Comparison of ENCODE assay signal across 9 mouse cellular contexts in the genomic region with DNA sequence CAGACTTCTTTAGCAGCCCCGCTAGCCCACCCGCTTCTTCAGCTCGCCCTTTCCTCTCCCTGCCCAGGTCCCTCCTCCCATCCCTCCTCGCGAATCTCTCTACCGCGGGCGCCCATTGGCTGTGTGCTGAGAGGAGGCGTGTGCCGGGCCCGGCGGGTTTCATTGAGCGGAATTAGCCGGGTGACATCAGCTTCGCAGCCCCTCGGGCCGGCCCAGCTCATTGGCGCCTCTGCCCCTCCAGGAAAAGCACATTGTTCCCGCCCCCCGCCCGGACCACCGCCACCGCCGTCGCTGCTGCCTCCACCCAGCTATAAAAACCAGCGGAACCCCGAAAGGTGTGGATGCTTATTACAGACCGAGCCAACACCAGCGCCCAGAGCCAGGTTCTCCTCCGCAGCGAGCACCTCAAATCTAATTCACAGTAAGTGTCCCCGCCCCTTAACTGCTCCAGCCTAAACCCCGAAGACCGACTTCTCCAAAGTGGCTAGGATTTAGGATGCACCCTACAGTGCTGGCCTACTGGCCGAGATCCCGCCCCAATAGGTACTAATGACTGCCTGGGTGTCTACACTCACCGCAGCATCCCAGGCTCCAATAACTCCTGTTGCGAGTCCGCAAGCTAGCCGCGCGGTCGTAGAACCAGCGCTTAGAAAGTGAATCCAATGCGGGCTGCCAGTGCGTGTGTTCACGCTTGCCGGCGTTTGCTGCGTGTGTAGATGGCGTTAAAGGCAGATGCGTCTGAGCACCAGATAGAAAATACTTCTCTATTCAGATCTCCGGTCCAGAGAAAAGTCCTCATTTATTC. TPM values are rescaled to one million over a fixed set of nuclear protein-coding genes. Genes with fewer than 3 reads are reported as not detected.
DNase-seq lines count a peak whose midpoint lies in the region; ATAC-seq and TF ChIP-seq lines count a peak whose summit lies in the region.
"Had no signal": no experiment of that assay in that cellular context is flagged by ENCODE, and none has a peak within 500 bp of the region (broad histone marks: within the 10 kb centered on the region; RNA-seq: fewer than 3 reads in every experiment).

A gene (plus strand): TSS at position 225 of the 805 bp plus-strand sequence.

- H3K4me2 ChIP-seq in kidney, embryonic 16.5 days (replicated peaks; ENCODE audit: low read depth, low read length) = peak within 1 kb of the TSS; percentile 39; the same call in 1 of the 2 replicates

- no peak for TF ChIP-seq POLR2A in kidney, adult 2 months (IDR thresholded peaks at IDR 0.05; ENCODE audit: low read depth, low read length)
- TF ChIP-seq POLR2A in cortical plate, adult 2 months (IDR thresholded peaks at IDR 0.05; ENCODE audit: extremely low read depth, insufficient read depth, low read length) = peak; percentile 71; the same call in 1 of the 2 replicates

- H3K9me3 ChIP-seq in kidney, embryonic 16.5 days (ENCODE audit: low read length) = no peaks in the 10 kb centered on the region

- no peak for DNase-seq in kidney, adult 2 months
- peak in 1 of 2 experiments; percentile 54 for DNase-seq in frontal cortex, adult 2 months (ENCODE audit: extremely low spot score in 1 of 2, low spot score in 1 of 2)
- peak in 1 of 2 experiments; percentile 36 for DNase-seq in left cerebral cortex, postnatal 36 days (ENCODE audit: low spot score in 2 of 2)
- DNase-seq in right cerebral cortex, adult 18-20 months = peak; percentile 70
- no peak for DNase-seq in spleen, postnatal 14 days (ENCODE audit: low spot score in 2 of 2)
- DNase-seq in gastrocnemius, postnatal 14 days = no peak

- intact Hi-C loops in left cerebral cortex, postnatal 36 days (cut with DNase I) = loop anchor here (10.0 kb wide), 1 partner anchor 79 kb away; no protein-coding TSS in a partner anchor
- intact Hi-C loops in gastrocnemius, postnatal 14 days (cut with DNase I; ENCODE audit: low total_unique reads) = no loop called here

- ATAC-seq in kidney, embryonic 16.5 days (ENCODE audit: low FRiP score, low TSS enrichment) = peak; percentile 37; the same call in 1 of the 2 replicates

- peak within 1 kb of the TSS; percentile 7 for H3K4me3 ChIP-seq in kidney, embryonic 16.5 days (ENCODE audit: low read length)
- H3K4me3 ChIP-seq in kidney, adult 2 months (ENCODE audit: insufficient read depth, low read depth, low read length) = no peak within 1 kb of the TSS
- peak within 1 kb of the TSS; percentile 31 for H3K4me3 ChIP-seq in cortical plate, adult 2 months (ENCODE audit: insufficient read depth, low read length)

- TF ChIP-seq CTCF in kidney, adult 2 months (conservative IDR thresholded peaks at IDR 0.05; ENCODE audit: insufficient read depth, insufficient read length, low read depth, low read length) = no peak
- no peak for TF ChIP-seq CTCF in cortical plate, adult 2 months (IDR thresholded peaks at IDR 0.05; ENCODE audit: extremely low read depth, insufficient read depth, low read length)

- peaks cover 5% of the 10 kb centered on the region; the same call in 1 of the 2 replicates for H3K4me1 ChIP-seq in kidney, embryonic 16.5 days (ENCODE audit: insufficient read depth, low read length)
- no peaks in the 10 kb centered on the region for H3K4me1 ChIP-seq in kidney, adult 2 months (ENCODE audit: control insufficient read depth, insufficient read depth, low read length)
- H3K4me1 ChIP-seq in cortical plate, adult 2 months (ENCODE audit: control insufficient read depth, insufficient read depth, low read length) = no peaks in the 10 kb centered on the region

- WGBS in kidney, embryonic 16.5 days = under 1% methylated on average over 53 of the region's 53 CpGs
- 3% methylated on average over 52 of the region's 53 CpGs for WGBS in kidney, adult 2 months

- H3K36me3 ChIP-seq in kidney, embryonic 16.5 days (ENCODE audit: insufficient read depth, low read length) = no peaks in the 10 kb centered on the region
- H3K36me3 ChIP-seq in kidney, adult 2 months (ENCODE audit: control insufficient read depth, insufficient read depth, low read length) = no peaks in the 10 kb centered on the region

- H3K27me3 ChIP-seq in kidney, embryonic 16.5 days (ENCODE audit: insufficient read depth, low read length) = peaks cover 100% of the 10 kb centered on the region
- peaks cover 16% of the 10 kb centered on the region for H3K27me3 ChIP-seq in kidney, adult 2 months (replicated peaks; ENCODE audit: control insufficient read depth, insufficient read depth, low read length)

- no peak within 1 kb of the TSS for H3K9ac ChIP-seq in kidney, embryonic 16.5 days (replicated peaks; ENCODE audit: low read length)

- no peak within 1 kb of the TSS for H3K27ac ChIP-seq in kidney, embryonic 16.5 days (ENCODE audit: low read length)
- no peak within 1 kb of the TSS for H3K27ac ChIP-seq in kidney, adult 2 months (ENCODE audit: insufficient read depth, low read depth, low read length)
- H3K27ac ChIP-seq in cortical plate, adult 2 months (ENCODE audit: insufficient read depth, low read length) = peak within 1 kb of the TSS; percentile 85
- H3K27ac ChIP-seq: macrophage had no signal

RNA-seq across cellular contexts. Expression of the gene that starts here (rescaled TPM):
- polyA plus RNA-seq in kidney, embryonic 16.5 days (2015; fragmentation: Nextera tagmentation; extraction: Ambion mirVana) = not detected in 2 replicates
- polyA plus RNA-seq in kidney, adult 2 months (2012; rRNA removed) = 0.03 TPM in 1 of 2 replicates, not detected in the other
- 32.9 and 37.9 TPM in 2 replicates for polyA plus RNA-seq in cortical plate, adult 2 months (2012; rRNA removed)
- 30.1 and 31.8 TPM in 2 replicates for polyA plus RNA-seq in frontal cortex, adult 2 months (2012; rRNA removed)
- 10 to 100 TPM; 22.1 to 27.1 TPM for total RNA-seq in left cerebral cortex, postnatal 36 days (2021)
- total RNA-seq in gastrocnemius, postnatal 14 days (2021) = not detected
- polyA plus RNA-seq: macrophage had no signal

Comparison
In these comparisons a context has a peak if more than half of its experiments do, and no peak if none do; other contexts are left out.
1. RNA of the gene that starts here (total RNA-seq): 22.1 to 27.1 TPM in left cerebral cortex, postnatal 36 days; not detected in gastrocnemius, postnatal 14 days; every median in the first group is over 10 times any median in the second.
2. RNA of the gene that starts here (polyA plus RNA-seq): 32.9 to 37.9 TPM in cortical plate, adult 2 months and 30.1 to 31.8 TPM in frontal cortex, adult 2 months; 0.03 TPM in kidney, adult 2 months and not detected in kidney, embryonic 16.5 days; every median in the first group is over 10 times any median in the second.
3. Peak in ATAC-seq, H3K4me3 ChIP-seq and H3K4me2 ChIP-seq in kidney, embryonic 16.5 days; RNA of the gene not detected or under 1 TPM.